Mouse (Mus musculus) heart, embryonic 10.5 days (tissue): ENCODE data around the gene Uqcr11. TPM values are rescaled to one million over a fixed set of nuclear protein-coding genes. Genes with fewer than 3 reads are reported as not detected.

Experiments used
- DNase-seq: peaks from one replicate; pipeline ENCODE4 v3.0.0-alpha.2; 2017; ENCODE audit warnings: low spot score
- H3K27ac ChIP-seq: fragments of 300-500 bp; sonication (generic); 2 replicates; pipeline ENCODE4 v1.5.1; 2016; ENCODE audit warnings: mild to moderate bottlenecking
- H3K27me3 ChIP-seq: fragments of 300-500 bp; sonication (generic); 2 replicates; pipeline ENCODE4 v1.6.1; 2016; ENCODE audit warnings: mild to moderate bottlenecking; ENCODE audit not compliant: poor library complexity, insufficient read depth, severe bottlenecking
- H3K36me3 ChIP-seq: fragments of 300-500 bp; sonication (generic); 2 replicates; pipeline ENCODE4 v1.6.1; 2016; ENCODE audit warnings: mild to moderate bottlenecking, moderate library complexity
- H3K4me1 ChIP-seq: fragments of 300-500 bp; sonication (generic); 2 replicates; pipeline ENCODE4 v1.6.1; 2016; ENCODE audit warnings: mild to moderate bottlenecking
- H3K4me3 ChIP-seq: fragments of 300-500 bp; sonication (generic); 2 replicates; pipeline ENCODE4 v1.5.1; 2016; ENCODE audit warnings: mild to moderate bottlenecking, moderate library complexity
- H3K9me3 ChIP-seq: fragments of 300-500 bp; sonication (generic); 2 replicates; pipeline ENCODE4 v1.6.1; 2016; ENCODE audit warnings: mild to moderate bottlenecking, moderate library complexity
- WGBS: fragments of 180-500 bp; shearing (Covaris S2); methylation state at CpG from one replicate; pipeline ENCODE4 v1.1.7; 2016; 5-methylcytosine and 5-hydroxymethylcytosine counted together
- microRNA-seq: library from miRNA; unstranded; fragments of <30 nt; microRNA quantifications from one replicate; pipeline ENCODE4, GENCODE M21; 2017
- polyA plus RNA-seq: library from polyadenylated mRNA; unstranded; fragments of >200 nt; fragmentation: Nextera tagmentation; extraction: Ambion mirVana; gene quantifications from 2 replicates; pipeline ENCODE4 v1.2.1, GENCODE M21; 2016

Uqcr11 gene
- polyA plus RNA-seq, 1 experiment from 2014 or later: 973 TPM

- peaks cover 28% of the 10 kb centered on the region for H3K4me1 ChIP-seq
- WGBS: 2% methylated on average over 52 of the region's 53 CpGs
- no peaks in the 10 kb centered on the region for H3K9me3 ChIP-seq
- H3K4me3 ChIP-seq: peak within 1 kb of the TSS; percentile 49
- no peak for DNase-seq
- H3K36me3 ChIP-seq: no peaks in the 10 kb centered on the region
- peaks cover 99% of the 10 kb centered on the region for H3K27me3 ChIP-seq
- no peak within 1 kb of the TSS for H3K27ac ChIP-seq
These were observed 50.5 kb downstream of the Uqcr11 start, which contains the start of gene Plk5 for GRCm38 (mm10) chr10:80356001-80356682. TSS of gene Plk5 (plus strand) at chr10:80356459.

- Histone ChIP-seq H3K4me3 (no peak overlapping the region), H3K9me3 (no peaks in the 10 kb centered on the region), H3K4me1 (peaks cover 29% of the 10 kb centered on the region), H3K36me3 (no peaks in the 10 kb centered on the region), H3K27ac (no peak overlapping the region), H3K27me3 (peaks cover 99% of the 10 kb centered on the region)
- 13% methylated on average over 9 of the region's 9 CpGs for WGBS
- no peak for DNase-seq
These were observed 51.2 kb downstream of the Uqcr11 start for GRCm38 (mm10) chr10:80355431-80355830.

Small RNA genes within 50 kb of the gene (microRNA-seq; reads per million reads assigned to microRNA genes)
- gene Gm22721: not detected

Other genes with a start within 250 kb of the Uqcr11 start
- gene Cirbp, start 240.8 kb downstream of the Uqcr11 start, polyA plus RNA-seq: 85.7 and 98.0 TPM in 2 replicates
- 11.7 and 13.9 TPM in 2 replicates for gene 1600002K03Rik, start 233.9 kb downstream of the Uqcr11 start, polyA plus RNA-seq
- gene Efna2, start 227.3 kb downstream of the Uqcr11 start, polyA plus RNA-seq: 14.9 and 20.6 TPM in 2 replicates
- gene Mum1, start 180.4 kb downstream of the Uqcr11 start, polyA plus RNA-seq: 56.4 and 76.5 TPM in 2 replicates
- gene Ndufs7, start 157.7 kb downstream of the Uqcr11 start, polyA plus RNA-seq: 432 and 538 TPM in 2 replicates
- gene Gamt, start 145.8 kb downstream of the Uqcr11 start, polyA plus RNA-seq: 61.2 and 72.0 TPM in 2 replicates
- gene Dazap1, start 145.3 kb downstream of the Uqcr11 start, polyA plus RNA-seq: 40.2 and 58.0 TPM in 2 replicates
- 774 and 882 TPM in 2 replicates for gene Rps15, start 114.4 kb downstream of the Uqcr11 start, polyA plus RNA-seq
- 0.74 and 0.78 TPM in 2 replicates for gene Apc2, start 110.9 kb downstream of the Uqcr11 start, polyA plus RNA-seq
- 41.3 and 46.8 TPM in 2 replicates for gene 2310011J03Rik, start 86.3 kb downstream of the Uqcr11 start, polyA plus RNA-seq
- 1.6 and 4.0 TPM in 2 replicates for gene Pcsk4, start 77.3 kb downstream of the Uqcr11 start, polyA plus RNA-seq
- 7.1 and 18.3 TPM in 2 replicates for gene Reep6, start 76.9 kb downstream of the Uqcr11 start, polyA plus RNA-seq
- gene Adamtsl5, start 58.4 kb downstream of the Uqcr11 start, polyA plus RNA-seq: 1.3 and 1.9 TPM in 2 replicates
- gene Plk5, start 50.4 kb downstream of the Uqcr11 start, polyA plus RNA-seq: 0.16 TPM in 1 of 2 replicates, not detected in the other
- gene Mex3d, start 19.2 kb downstream of the Uqcr11 start, polyA plus RNA-seq: 2.1 and 5.0 TPM in 2 replicates
- 237 and 315 TPM in 2 replicates for gene Mbd3, start 7.3 kb downstream of the Uqcr11 start, polyA plus RNA-seq
- gene Tcf3, start 26.8 kb upstream of the Uqcr11 start, polyA plus RNA-seq: 80.6 and 140 TPM in 2 replicates
- gene Onecut3, start 88.0 kb upstream of the Uqcr11 start, polyA plus RNA-seq: 0.44 TPM in 1 of 2 replicates, not detected in the other
- 0.31 and 0.32 TPM in 2 replicates for gene Atp8b3, start 132.3 kb upstream of the Uqcr11 start, polyA plus RNA-seq
- 25.1 and 26.9 TPM in 2 replicates for gene Rexo1, start 154.7 kb upstream of the Uqcr11 start, polyA plus RNA-seq
- gene Klf16, start 170.5 kb upstream of the Uqcr11 start, polyA plus RNA-seq: 7.9 and 8.1 TPM in 2 replicates
- gene Abhd17a, start 183.5 kb upstream of the Uqcr11 start, polyA plus RNA-seq: 94.1 and 120 TPM in 2 replicates
- gene Scamp4, start 196.0 kb upstream of the Uqcr11 start, polyA plus RNA-seq: 97.4 and 97.9 TPM in 2 replicates
- gene Adat3, start 196.1 kb upstream of the Uqcr11 start, polyA plus RNA-seq: 5.8 and 9.3 TPM in 2 replicates
- 3.1 and 3.5 TPM in 2 replicates for gene Gm49322, start 199.2 kb upstream of the Uqcr11 start, polyA plus RNA-seq
- 110 and 150 TPM in 2 replicates for gene Csnk1g2, start 216.0 kb upstream of the Uqcr11 start, polyA plus RNA-seq